Mouse (Mus musculus): ENCODE data around the gene Negr1. TPM values are rescaled to one million over a fixed set of nuclear protein-coding genes. Genes with fewer than 3 reads are reported as not detected.

The Negr1 gene
- total and polyA plus RNA-seq, 3 experiments, result not detected

DNA sequence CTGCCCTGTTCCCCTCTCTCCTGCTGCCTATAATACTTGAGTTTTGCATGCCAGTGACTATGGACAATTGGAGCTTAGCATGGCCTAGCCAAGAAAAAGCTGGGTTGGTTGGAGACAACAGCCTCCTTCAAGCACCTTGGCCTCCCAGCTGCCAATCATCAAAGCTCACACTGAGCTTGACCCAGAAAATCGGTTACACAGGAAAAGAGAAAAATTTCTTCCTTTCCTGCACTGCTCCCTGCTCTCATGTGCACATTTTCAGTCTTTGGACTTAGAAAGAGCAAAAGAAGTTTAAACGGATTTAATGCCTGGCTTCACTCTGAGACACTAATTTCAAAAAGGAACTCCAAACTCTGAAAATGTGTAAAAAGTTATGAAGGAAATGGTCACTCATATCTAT, 233.0 kb downstream of the Negr1 start:
- H3K4me1 ChIP-seq (ENCODE audit: control insufficient read depth in 1 of 2, insufficient read depth in 2 of 2), result no peaks in the 10 kb centered on the region
- no peak overlapping the region for H3K4me2 ChIP-seq (ENCODE audit: insufficient read depth, low read depth, poor library complexity, severe bottlenecking)
- no peaks in the 10 kb centered on the region for H3K79me2 ChIP-seq (replicated peaks; ENCODE audit: control insufficient read depth, extremely low read depth, insufficient read depth, poor library complexity, severe bottlenecking)
- no peak for DNase-seq (ENCODE audit: extremely low read depth)
- no peak overlapping the region for H3K9ac ChIP-seq (ENCODE audit: insufficient read depth, low read depth)
- TF ChIP-seq ZKSCAN1 (IDR thresholded peaks at IDR 0.05; ENCODE audit: borderline replicate concordance, low read depth, low read length) (no peak), IRF4 (IDR thresholded peaks at IDR 0.05; ENCODE audit: low read depth, low read length) (no peak), POLR2AphosphoS2 (IDR thresholded peaks at IDR 0.05; ENCODE audit: low read depth, low read length) (no peak), ELF1 (IDR thresholded peaks at IDR 0.05; ENCODE audit: low read depth, low read length) (no peak), ETS1 (conservative IDR thresholded peaks at IDR 0.05; ENCODE audit: low read depth, low read length) (no peak), MAX (IDR thresholded peaks at IDR 0.05; ENCODE audit: low read length) (no peak), ZC3H11A (IDR thresholded peaks at IDR 0.05; ENCODE audit: low read depth, low read length) (no peak), TBP (conservative IDR thresholded peaks at IDR 0.05; ENCODE audit: low read depth, low read length) (no peak), ZNF384 (IDR thresholded peaks at IDR 0.05; ENCODE audit: low read depth, low read length) (no peak), MAFK (IDR thresholded peaks at IDR 0.05; ENCODE audit: insufficient replicate concordance, low read length) (no peak), UBTF (IDR thresholded peaks at IDR 0.05; ENCODE audit: low read depth, low read length) (no peak), POLR2A (IDR thresholded peaks at IDR 0.05; ENCODE audit: low read depth, low read length) (no peak), CTCF (conservative IDR thresholded peaks at IDR 0.05 in 1 of 2, IDR thresholded peaks at IDR 0.05 in 1 of 2; ENCODE audit: low read depth in 2 of 2, low read length in 2 of 2) (no peak), JUN (IDR thresholded peaks at IDR 0.05; ENCODE audit: insufficient read depth, low read depth, low read length) (no peak), KAT2A (IDR thresholded peaks at IDR 0.05; ENCODE audit: insufficient replicate concordance, low read length) (no peak), CHD2 (IDR thresholded peaks at IDR 0.05; ENCODE audit: low read length) (no peak), MAZ (IDR thresholded peaks at IDR 0.05; ENCODE audit: low read depth, low read length) (no peak), GABPA (IDR thresholded peaks at IDR 0.05; ENCODE audit: insufficient replicate concordance, low read depth, low read length) (no peak), E2F4 (IDR thresholded peaks at IDR 0.05; ENCODE audit: insufficient replicate concordance, low read depth, low read length) (no peak), ZMIZ1 (IDR thresholded peaks at IDR 0.05; ENCODE audit: low read depth, low read length) (no peak)
- no peaks in the 10 kb centered on the region for H3K27me3 ChIP-seq (replicated peaks)
- H3K36me3 ChIP-seq (replicated peaks in 1 of 2; ENCODE audit: control insufficient read depth in 1 of 2, insufficient read depth in 1 of 2, low read length in 1 of 2), result no peaks in the 10 kb centered on the region
- no peak overlapping the region for H3K27ac ChIP-seq (ENCODE audit: insufficient read depth, low read depth)
- in situ Hi-C loops (cut with MboI; ENCODE audit: low pct_ligation_motif_present, low pct_unique_long_range_greater_than_20kb, low sequenced_read_pairs) (no loop called here), dilution Hi-C loops (cut with MboI; ENCODE audit: extremely low pct_ligation_motif_present, extremely low pct_unique_long_range_greater_than_20kb, low sequenced_read_pairs) (no loop called here)
- peaks cover 28% of the 10 kb centered on the region for H3K9me3 ChIP-seq (replicated peaks; ENCODE audit: low read length)
- H3K4me3 ChIP-seq (replicated peaks in 1 of 3; ENCODE audit: low read depth in 2 of 3, low read length in 2 of 3, poor library complexity in 1 of 3), result no peak overlapping the region

DNA sequence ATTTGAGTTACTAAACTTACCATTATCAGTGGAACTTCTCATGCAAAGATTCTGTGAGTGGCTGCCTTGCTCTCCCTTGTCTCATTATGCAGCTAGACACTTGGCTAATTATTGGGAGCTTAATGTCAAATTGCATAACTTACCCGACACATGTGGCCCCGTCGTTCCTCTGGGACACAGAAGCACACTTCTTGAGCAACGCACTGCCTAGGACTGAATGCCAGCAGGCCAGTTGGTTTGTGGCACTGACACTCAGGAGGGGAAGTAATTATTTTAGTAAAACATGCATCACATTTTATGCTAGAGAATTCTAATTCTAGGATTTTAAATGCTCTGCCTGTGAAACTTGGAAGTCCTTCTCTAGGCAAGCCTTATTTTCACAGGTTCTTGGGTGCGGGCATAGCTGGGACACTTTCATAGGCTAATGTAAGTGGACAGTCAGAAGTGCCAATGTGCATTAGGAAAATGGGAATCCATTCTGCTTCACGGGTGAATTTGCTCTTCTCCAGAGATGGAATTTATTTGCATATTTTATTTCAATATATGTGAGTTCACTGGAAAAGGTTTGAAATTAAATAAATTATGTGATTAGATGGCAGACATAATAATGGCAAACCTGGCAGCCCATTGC, 234.6 kb downstream of the Negr1 start:
- Histone ChIP-seq H3K9ac (ENCODE audit: insufficient read depth, low read depth) (no peak overlapping the region), H3K27me3 (replicated peaks) (no peaks in the 10 kb centered on the region), H3K79me2 (replicated peaks; ENCODE audit: control insufficient read depth, extremely low read depth, insufficient read depth, poor library complexity, severe bottlenecking) (no peaks in the 10 kb centered on the region), H3K4me1 (ENCODE audit: control insufficient read depth in 1 of 2, insufficient read depth in 2 of 2) (no peaks in the 10 kb centered on the region), H3K4me3 (replicated peaks in 1 of 3; ENCODE audit: low read depth in 2 of 3, low read length in 2 of 3, poor library complexity in 1 of 3) (no peak overlapping the region), H3K4me2 (ENCODE audit: insufficient read depth, low read depth, poor library complexity, severe bottlenecking) (no peak overlapping the region), H3K36me3 (replicated peaks in 1 of 2; ENCODE audit: control insufficient read depth in 1 of 2, insufficient read depth in 1 of 2, low read length in 1 of 2) (no peaks in the 10 kb centered on the region), H3K9me3 (replicated peaks; ENCODE audit: low read length) (peaks cover 28% of the 10 kb centered on the region), H3K27ac (ENCODE audit: insufficient read depth, low read depth) (no peak overlapping the region)
- TF ChIP-seq USF1 (IDR thresholded peaks at IDR 0.05; ENCODE audit: low read depth, low read length), result no peak
- TF ChIP-seq POLR2A (IDR thresholded peaks at IDR 0.05; ENCODE audit: low read depth, low read length), result no peak
- TF ChIP-seq JUND (conservative IDR thresholded peaks at IDR 0.05; ENCODE audit: low read depth, low read length), result no peak
- no peak for TF ChIP-seq SIN3A (IDR thresholded peaks at IDR 0.05; ENCODE audit: low read length)
- no peak for TF ChIP-seq SMC3 (IDR thresholded peaks at IDR 0.05; ENCODE audit: low read depth, low read length)
- TF ChIP-seq ETS1 (conservative IDR thresholded peaks at IDR 0.05; ENCODE audit: low read depth, low read length), result no peak
- no peak for TF ChIP-seq UBTF (IDR thresholded peaks at IDR 0.05; ENCODE audit: low read depth, low read length)
- no peak for TF ChIP-seq RAD21 (IDR thresholded peaks at IDR 0.05; ENCODE audit: low read depth, low read length)
- no peak for TF ChIP-seq ZMIZ1 (IDR thresholded peaks at IDR 0.05; ENCODE audit: low read depth, low read length)
- TF ChIP-seq IRF4 (IDR thresholded peaks at IDR 0.05; ENCODE audit: low read depth, low read length), result no peak
- TF ChIP-seq GABPA (IDR thresholded peaks at IDR 0.05; ENCODE audit: insufficient replicate concordance, low read depth, low read length), result no peak
- TF ChIP-seq BHLHE40 (IDR thresholded peaks at IDR 0.05; ENCODE audit: low read depth, low read length), result no peak
- no peak for TF ChIP-seq MAZ (IDR thresholded peaks at IDR 0.05; ENCODE audit: low read depth, low read length)
- TF ChIP-seq USF2 (conservative IDR thresholded peaks at IDR 0.05; ENCODE audit: low read depth, low read length), result no peak
- TF ChIP-seq PAX5 (IDR thresholded peaks at IDR 0.05; ENCODE audit: low read length), result no peak
- no peak for TF ChIP-seq TBP (conservative IDR thresholded peaks at IDR 0.05; ENCODE audit: low read depth, low read length)
- TF ChIP-seq MAFK (IDR thresholded peaks at IDR 0.05; ENCODE audit: insufficient replicate concordance, low read length), result no peak
- no peak for TF ChIP-seq KAT2A (IDR thresholded peaks at IDR 0.05; ENCODE audit: insufficient replicate concordance, low read length)
- no peak for TF ChIP-seq HCFC1 (IDR thresholded peaks at IDR 0.05; ENCODE audit: low read depth, low read length)
- dilution Hi-C loops (cut with MboI; ENCODE audit: extremely low pct_ligation_motif_present, extremely low pct_unique_long_range_greater_than_20kb, low sequenced_read_pairs) (no loop called here), in situ Hi-C loops (cut with MboI; ENCODE audit: low pct_ligation_motif_present, low pct_unique_long_range_greater_than_20kb, low sequenced_read_pairs) (no loop called here)
- DNase-seq (ENCODE audit: extremely low read depth), result no peak
